Mouse (Mus musculus): ENCODE data around the gene Lrrc32. TPM values are rescaled to one million over a fixed set of nuclear protein-coding genes. Genes with fewer than 3 reads are reported as not detected.

The Lrrc32 gene
- total RNA-seq, 2 experiments from 2014 or later: 17.3 to 21.1 TPM

GRCm38 (mm10) chr7:98510961-98511958 is 22.2 kb downstream of the Lrrc32 start:
- DNase-seq: no peak

- no peak for DNase-seq
Measured at GRCm38 (mm10) chr7:98513251-98513650, 24.2 kb downstream of the Lrrc32 start.

GRCm38 (mm10) chr7:98522576-98522975 is 33.5 kb downstream of the Lrrc32 start:
- DNase-seq: peak; percentile 72 to 81

GRCm38 (mm10) chr7:98523070-98523812 is 34.2 kb downstream of the Lrrc32 start:
- DNase-seq: peak; percentile 32 to 50

GRCm38 (mm10) chr7:98523813-98524361 is 34.8 kb downstream of the Lrrc32 start:
- DNase-seq: peak; percentile 56 to 72

GRCm38 (mm10) chr7:98524401-98524800 is 35.3 kb downstream of the Lrrc32 start:
- DNase-seq: peak; percentile 24 to 51

- DNase-seq: no peak
Measured at GRCm38 (mm10) chr7:98524869-98525699, 36.0 kb downstream of the Lrrc32 start.

GRCm38 (mm10) chr7:98527085-98527484 is 38.0 kb downstream of the Lrrc32 start:
- no peak for DNase-seq

- peak in 1 of 2 experiments; percentile 43 for DNase-seq
Measured at GRCm38 (mm10) chr7:98531612-98532011, 42.5 kb downstream of the Lrrc32 start.

- DNase-seq: no peak
Measured at GRCm38 (mm10) chr7:98532981-98533380, 43.9 kb downstream of the Lrrc32 start.

GRCm38 (mm10) chr7:98534432-98534855 is 45.4 kb downstream of the Lrrc32 start:
- no peak for DNase-seq

- no peak for DNase-seq
Measured at GRCm38 (mm10) chr7:98535191-98535590, 46.1 kb downstream of the Lrrc32 start.

GRCm38 (mm10) chr7:98535882-98536281 is 46.8 kb downstream of the Lrrc32 start:
- DNase-seq: no peak

- no peak for DNase-seq
Measured at GRCm38 (mm10) chr7:98537210-98537966, 48.3 kb downstream of the Lrrc32 start.

- DNase-seq: no peak
Measured at GRCm38 (mm10) chr7:98537967-98538573, 49.0 kb downstream of the Lrrc32 start.

GRCm38 (mm10) chr7:98540879-98541278 is 51.8 kb downstream of the Lrrc32 start:
- DNase-seq: no peak

- no peak for DNase-seq
Measured at GRCm38 (mm10) chr7:98541564-98541963, 52.5 kb downstream of the Lrrc32 start.

GRCm38 (mm10) chr7:98542267-98542666 is 53.2 kb downstream of the Lrrc32 start:
- no peak for DNase-seq

GRCm38 (mm10) chr7:98542731-98543142 is 53.7 kb downstream of the Lrrc32 start:
- DNase-seq: peak in 1 of 2 experiments; percentile 33

GRCm38 (mm10) chr7:98543853-98544370 is 54.8 kb downstream of the Lrrc32 start:
- DNase-seq: no peak

Measured in adrenal gland, postnatal 36 days (tissue).